Mouse (Mus musculus) bone marrow, adult 2 months (tissue): ENCODE data around the gene Smc3.

Experiments used
- CTCF ChIP-seq: fragments of 200-500 bp; IDR thresholded peaks from 2 replicates; pipeline ENCODE4 v1.5.1; 2011; ENCODE audit warnings: low read length, control low read depth; ENCODE audit not compliant: control insufficient read depth, insufficient read depth
- POLR2A ChIP-seq: fragments of 200-500 bp; IDR thresholded peaks from 2 replicates; pipeline ENCODE4 v1.6.1; 2011; ENCODE audit warnings: low read depth, mild to moderate bottlenecking, control low read depth, low read length, borderline replicate concordance; ENCODE audit not compliant: control insufficient read depth

GRCm38 (mm10) chr19:53552795-53553194 lies 47.4 kb upstream of the Smc3 start:
- no peak for TF ChIP-seq CTCF
- no peak for TF ChIP-seq POLR2A
